Mouse (Mus musculus): ENCODE results near the gene Aldh4a1.

- TF ChIP-seq CEBPB (IDR thresholded peaks at IDR 0.05; ENCODE audit: insufficient read depth, poor library complexity, severe bottlenecking) = no peak
- no peak for TF ChIP-seq MYOD1 (IDR thresholded peaks at IDR 0.05; ENCODE audit: control insufficient read depth in 1 of 3, insufficient read length in 2 of 3, low read depth in 2 of 3)
- TF ChIP-seq POLR2A (IDR thresholded peaks at IDR 0.05; ENCODE audit: insufficient read length, low read depth) = no peak
- TF ChIP-seq SRF (IDR thresholded peaks at IDR 0.05; ENCODE audit: control insufficient read depth, insufficient read length, low read depth) = no peak
- no peak for TF ChIP-seq USF1 (IDR thresholded peaks at IDR 0.05; ENCODE audit: low read depth)
- no peak for TF ChIP-seq POLR2AphosphoS2 (IDR thresholded peaks at IDR 0.05; ENCODE audit: insufficient read length, low read depth)
These were observed 2.9 kb upstream of the Aldh4a1 start for GRCm38 (mm10) chr4:139619765-139620164.
